Mouse (Mus musculus): ENCODE measurements around the gene Spata5.
A peak's percentile ranks its signal among the peaks of the same experiment; 100 is the strongest.
"Not testable (repeated sequence)": the region's sequence is repeated elsewhere in the genome, so short reads cannot be mapped to it uniquely, and the experiment has no call there.

Gene Spata5

DNA sequence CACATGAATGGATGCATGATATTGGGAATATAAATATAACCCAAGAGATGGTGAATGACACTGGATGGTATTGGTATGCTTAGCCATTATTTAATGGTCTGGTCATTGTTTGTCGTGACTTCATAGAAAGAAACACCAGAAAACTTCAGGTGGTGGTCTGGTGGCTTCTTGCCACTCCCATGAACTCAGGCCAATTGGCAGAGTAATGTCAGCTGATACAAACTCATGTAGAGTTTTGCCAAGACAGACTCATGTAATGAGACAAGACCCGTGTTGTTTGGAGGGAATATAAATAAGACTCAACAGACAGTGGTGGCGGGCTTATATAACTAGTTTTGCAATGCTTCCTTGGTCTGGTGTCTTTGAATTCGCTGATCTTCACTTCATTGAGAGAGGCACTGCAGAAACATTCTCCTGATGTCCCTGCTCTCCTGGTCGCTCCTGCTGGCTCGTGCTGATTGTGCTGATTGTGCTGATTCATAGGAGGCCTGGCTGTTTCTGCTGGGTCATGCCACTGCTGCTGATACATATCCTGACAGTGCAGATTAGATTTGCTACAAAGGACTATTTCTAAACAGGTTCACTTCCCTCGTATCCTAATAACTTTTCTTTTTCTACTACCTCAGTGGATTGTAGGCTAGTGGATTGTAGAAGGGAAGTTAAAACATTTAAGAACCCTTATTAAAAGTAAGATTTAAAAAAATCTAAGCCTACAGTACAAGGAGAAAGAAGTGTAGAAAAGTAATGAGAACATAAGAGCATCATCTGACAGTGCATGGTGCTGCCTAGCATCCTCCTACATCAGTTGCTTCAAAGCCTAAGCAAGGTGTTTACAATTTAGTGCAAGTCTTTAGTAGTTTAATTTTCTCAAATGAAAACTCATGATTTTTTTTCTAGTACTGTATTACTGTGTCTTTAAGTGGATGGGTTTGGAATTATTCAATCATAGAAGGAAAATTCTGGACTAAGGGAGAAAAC, 90.6 kb downstream of the Spata5 start:
- DNase-seq (ENCODE audit: low spot score in 2 of 2) = no peak

DNA sequence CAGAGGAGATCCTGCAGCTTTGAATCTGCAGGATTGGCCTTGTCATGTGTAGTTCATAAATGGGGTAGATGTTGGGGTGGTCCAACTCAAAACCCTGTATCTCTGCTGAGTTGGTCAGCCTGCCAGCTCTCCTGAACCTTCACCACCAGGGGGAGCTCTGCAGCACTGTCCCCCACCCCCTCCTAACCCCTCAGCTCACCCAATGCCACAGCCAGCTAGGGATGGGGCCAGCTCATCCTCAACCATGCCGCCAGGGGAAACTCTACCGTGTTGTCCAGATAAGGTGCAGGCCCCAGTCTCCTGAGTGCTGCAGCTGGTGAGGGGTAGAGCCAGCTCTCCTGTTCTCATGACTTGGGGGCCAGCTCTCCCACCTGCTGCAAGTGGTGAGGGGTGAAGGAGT, 95.8 kb downstream of the Spata5 start:
- DNase-seq (ENCODE audit: low spot score in 2 of 2) = peak; percentile 12 to 13

DNA sequence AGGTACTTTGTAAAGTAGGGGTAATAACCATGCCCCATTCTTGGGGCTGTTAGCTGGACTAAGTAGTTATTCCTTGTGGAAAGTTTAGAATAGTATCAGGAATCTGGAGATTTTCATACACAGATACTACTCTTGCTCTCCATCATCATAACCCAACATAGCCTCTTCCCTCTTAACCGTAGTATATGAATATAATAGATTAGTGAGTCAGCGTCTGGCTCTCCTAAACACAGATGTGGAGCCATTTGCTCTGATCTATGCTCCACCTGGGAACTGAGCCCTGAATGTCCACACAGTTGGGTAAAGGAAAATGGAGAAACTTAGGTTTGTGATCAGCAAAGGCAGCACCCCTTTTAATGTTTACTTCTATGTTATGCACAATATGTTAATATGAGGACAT, 96.7 kb downstream of the Spata5 start:
- DNase-seq (ENCODE audit: low spot score in 2 of 2) = no peak

DNA sequence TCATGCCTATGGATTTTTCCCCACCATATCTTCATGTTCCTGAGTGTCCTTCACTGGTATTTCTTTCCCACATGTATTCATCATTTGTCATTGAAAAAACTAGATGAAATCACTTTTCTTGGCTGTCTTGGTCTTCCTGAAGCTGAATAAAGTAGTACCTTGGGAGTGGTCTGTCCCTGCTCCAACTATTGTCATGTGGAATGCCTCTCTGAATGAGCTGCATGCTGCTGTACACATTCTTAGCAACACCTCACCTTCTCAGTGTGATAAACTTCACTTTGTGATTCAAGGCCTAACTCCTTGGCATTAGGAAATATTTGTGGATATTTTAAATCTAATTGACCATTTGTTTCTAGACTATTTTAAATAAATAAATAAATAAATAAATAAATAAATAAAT, 98.9 kb downstream of the Spata5 start:
- DNase-seq (ENCODE audit: low spot score in 2 of 2) = no peak

DNA sequence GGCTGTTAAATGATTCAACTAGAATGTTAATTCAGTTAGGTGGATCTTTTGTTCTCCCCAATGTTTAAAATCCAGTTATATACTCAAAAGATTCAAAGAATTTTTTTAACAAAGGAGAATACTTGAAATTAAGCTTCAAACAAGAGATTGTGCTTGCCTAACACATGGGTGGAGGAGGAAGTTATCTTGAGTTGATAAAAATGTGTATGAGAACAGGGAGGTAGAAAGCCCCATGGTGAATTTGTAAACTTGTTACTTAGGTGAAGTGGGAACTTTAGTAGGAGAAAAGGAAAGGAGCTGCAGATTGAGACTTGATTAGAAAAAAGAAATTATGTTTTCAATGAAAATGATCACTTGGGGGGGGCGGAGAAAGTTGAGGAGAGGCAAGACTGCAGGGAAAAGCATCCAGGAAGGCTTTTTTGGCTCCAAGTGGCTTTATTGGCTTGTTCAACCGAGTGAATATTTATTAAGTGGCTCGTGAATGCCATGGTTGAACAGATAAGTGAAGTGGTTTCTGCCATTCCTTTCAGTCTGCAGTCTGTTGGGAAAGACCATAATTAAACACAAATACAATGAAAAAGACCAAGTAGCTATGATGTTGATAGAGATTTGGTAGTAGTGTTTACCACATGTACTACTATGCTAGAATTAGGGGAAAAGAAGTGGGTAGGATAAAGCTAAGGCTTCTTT, 100.8 kb downstream of the Spata5 start:
- DNase-seq (ENCODE audit: low spot score in 2 of 2) = no peak

DNA sequence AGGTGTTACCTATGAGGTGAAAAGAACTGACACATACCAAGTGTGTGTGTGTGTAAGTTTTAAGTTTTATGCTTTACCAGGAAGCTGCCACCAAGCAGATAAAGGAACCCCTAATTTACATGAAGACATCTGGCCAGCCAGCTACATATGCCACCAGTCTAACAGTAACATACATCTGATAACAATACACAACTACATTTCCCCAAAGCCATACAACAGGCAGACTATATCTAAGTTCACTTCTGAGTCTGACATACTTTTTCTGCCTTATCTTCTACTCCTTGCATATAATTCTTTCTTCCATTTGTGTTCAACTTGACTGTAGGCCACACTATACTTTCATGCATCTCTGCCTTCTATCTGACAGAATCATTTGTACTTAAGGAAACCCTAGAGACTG, 112.4 kb downstream of the Spata5 start:
- no peak for DNase-seq (ENCODE audit: low spot score in 2 of 2)

DNA sequence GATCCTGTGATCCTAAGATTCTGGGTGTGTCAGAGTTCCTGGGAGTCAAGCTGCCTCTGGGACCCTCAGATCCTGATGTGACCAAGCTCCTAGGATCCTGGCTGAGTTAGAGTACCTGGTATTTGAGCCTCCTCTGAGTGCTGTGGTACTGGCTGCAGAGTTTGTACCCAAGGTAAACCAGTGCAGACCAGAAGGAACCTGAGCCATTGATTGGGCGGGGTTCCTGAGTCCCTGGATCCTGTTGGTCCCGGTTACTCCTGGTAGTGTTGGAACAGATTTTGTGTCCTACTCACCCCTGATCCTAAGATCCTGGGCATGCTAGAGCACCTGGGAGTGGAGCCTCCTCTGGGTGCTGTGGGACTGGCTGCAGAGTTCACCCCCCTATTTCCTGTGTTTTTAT, 121.0 kb downstream of the Spata5 start:
- DNase-seq (ENCODE audit: low spot score in 2 of 2) = not testable (repeated sequence)

DNA sequence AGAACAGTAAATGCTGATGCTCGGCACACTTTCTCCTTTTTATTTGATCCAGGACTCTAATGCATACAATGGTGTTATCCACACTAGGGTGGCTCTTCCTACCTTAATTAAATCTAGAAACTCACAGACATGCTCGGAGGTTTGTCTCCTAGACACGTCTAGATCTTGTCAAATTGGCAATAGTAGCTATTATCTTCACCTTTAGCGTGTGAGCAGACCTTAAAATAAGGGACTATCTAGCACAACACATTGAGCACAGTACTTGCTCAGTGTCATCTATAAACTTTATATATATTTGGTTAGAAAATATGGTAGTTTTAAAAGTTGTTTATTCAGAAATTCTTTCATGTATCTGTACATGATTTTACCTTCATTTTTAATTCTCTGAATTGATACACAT, 126.7 kb downstream of the Spata5 start:
- DNase-seq (ENCODE audit: low spot score in 2 of 2) = no peak

DNA sequence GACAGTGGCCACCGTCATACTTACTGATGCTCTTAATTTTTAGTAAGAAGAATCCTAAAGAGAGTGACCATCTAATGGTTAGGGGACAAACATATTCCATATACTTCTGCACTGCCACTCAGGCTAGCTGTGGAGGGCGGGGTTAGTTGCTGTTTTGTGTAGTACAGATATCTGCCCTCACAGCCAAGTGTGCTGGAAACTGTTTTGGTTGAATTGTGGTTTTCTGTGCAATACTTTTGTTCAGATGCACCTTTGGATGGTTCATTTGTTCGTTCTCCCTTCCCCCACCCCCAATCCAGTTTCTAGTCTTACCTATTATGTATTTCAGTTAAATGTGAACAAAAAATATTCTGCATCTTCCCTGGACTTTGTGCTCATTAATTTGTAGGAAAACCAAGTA, 130.5 kb downstream of the Spata5 start:
- no peak for DNase-seq (ENCODE audit: low spot score in 2 of 2)

DNA sequence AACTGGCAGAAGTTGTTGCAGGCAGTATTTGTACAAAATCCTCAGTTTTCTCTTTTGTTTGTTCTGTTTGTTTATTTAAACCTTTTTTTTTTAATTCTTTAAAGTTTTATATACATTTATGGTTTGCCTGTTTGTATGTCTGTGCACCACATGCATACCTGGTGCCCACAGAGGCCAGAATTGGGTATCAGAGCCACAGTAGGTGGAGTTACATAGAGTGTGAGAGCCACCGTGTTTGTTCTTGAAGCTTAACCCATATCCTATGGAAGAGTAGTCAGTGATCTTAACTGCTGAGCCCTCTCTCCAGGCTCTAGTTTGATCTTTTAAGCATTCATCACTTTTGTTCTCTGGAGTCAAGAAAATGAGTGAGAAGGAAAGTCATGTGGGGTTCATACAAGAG, 130.9 kb downstream of the Spata5 start:
- DNase-seq (ENCODE audit: low spot score in 2 of 2) = no peak

DNA sequence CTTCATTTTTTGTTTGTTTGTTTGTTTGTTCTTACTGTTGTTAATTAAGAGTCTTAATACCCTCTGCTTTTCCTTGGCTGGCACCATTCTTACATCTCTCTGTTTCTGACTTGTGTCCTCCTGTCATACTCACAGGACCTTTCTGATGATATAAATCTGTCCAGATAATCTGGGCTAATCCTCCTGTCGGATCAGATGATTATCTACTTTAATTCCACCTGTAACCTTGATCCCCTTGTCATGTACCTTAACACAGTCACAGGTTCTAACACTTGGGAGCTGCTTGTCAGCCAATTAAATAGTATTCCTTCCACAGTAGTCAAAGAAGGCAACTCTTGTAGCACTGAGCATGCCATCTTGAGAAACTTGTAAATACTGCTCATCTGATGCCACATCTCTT, 131.8 kb downstream of the Spata5 start:
- no peak for DNase-seq (ENCODE audit: low spot score in 2 of 2)

DNA sequence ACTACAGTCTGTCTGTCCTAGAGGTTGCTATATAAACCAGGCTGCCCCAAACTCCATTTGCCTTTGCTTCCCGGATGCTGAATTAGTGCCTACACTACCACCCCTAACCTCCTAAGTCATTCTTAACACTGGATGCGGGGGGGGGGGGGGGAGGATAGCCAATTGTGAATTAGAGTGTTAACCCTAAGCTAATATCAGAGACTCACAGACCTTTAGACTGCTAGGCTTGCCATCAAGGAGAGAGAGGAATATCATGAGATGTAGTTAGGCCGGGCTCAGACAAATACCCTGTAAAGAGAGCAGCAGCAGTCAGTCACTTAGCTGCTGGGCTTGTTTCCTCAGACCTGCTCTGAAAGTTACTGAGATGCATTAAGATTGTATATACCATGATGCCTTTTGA, 132.5 kb downstream of the Spata5 start:
- DNase-seq (ENCODE audit: low spot score in 2 of 2) = no peak

DNA sequence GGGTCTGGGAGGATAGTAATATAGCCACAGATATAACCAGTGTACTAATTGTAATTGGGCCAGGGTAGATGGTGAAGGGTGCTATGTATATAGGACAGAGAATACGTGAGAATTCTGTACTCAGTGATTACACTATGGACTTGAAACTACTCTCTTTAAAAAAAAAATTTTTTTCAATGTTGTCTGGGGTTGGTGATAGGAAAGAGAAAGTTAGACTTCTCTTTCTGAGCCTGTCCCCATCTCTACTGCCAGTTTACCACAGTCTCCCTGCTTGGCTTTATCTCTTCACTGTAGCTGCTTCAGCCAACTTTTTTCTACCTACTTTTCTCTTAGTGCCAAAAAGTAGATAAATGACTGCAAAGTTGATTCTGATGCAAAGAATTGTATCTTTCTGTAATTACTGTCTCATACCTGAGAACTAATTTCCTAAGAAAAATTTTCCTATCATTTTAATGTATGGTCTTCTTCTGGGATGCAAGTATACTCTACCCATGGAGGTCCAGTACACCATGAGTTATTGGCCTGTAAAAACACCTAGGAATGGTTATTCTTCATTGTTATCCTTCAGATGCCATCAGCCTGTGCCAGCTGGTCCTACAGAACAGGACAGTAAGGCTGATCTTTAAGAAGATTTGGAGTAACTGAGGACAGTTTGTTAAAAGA, 133.8 kb downstream of the Spata5 start:
- DNase-seq (ENCODE audit: low spot score in 2 of 2) = no peak

DNA sequence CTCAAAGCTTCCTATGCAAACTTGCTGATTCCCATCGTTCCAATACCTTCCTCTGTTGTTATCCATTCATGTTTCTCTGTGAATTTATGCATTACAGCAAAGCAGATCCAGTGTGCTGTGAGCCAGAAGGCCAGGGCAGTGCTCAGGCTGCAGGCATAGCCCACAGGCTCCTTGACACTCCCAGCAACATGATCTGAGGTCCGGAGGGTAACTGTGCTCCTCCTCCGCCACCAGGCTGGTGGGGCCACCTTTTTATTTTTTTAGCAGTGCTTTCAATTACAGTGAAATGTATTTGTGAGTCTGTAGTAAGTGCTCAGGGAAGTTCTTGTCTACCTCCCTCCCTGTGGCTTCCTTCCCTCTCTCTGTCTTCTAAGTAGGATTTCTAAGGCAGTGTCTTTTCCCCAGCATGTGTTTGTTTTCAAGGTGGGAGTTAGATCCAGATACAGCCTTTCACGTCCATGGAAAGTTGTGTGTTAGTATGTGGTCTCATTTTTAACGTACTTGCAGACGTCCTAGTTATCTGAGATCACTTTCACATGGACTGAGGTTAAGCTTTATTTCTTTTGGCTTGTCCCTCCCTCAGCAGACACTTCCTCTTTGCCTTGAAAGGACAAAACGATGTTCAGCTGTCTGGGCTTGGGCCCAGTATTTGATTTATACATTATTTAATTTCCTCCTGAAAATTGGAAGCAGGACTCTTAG, 136.9 kb downstream of the Spata5 start:
- DNase-seq (ENCODE audit: low spot score in 2 of 2) = peak; percentile 14 to 22

DNA sequence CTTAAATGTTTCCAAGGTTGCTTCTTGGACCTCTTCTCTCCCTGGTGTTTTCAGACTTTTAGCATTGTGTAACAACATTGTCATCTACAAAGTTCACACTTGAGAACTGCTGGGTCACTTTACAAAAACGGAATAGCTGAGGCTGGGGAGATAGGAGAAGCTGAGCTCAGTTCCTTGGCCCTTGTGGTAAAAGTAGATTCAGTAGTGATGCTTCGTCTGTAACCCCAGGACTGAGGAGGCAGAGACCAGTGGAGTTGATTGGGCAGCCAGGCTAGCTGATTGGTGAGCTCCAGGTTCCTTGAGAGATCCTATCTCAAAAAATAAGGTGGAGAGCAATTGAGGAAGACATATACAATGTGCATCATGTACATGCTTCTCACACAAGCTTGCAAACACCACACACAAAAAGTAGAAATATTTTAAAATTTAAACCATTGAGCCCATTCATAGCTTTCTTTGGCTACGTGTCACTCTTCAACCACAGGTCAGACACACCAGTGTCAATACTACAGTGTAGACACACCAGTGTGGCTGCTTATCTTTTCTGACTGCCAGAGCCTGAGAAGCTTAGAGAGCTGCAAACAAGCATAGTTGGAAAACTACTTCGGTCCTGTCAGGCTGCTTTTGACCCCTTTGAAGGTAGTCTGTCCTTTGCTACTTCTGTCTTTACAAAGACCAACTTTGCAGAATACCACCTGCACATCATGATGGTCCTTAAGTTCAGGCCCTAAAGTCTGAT, 138.2 kb downstream of the Spata5 start:
- no peak for DNase-seq (ENCODE audit: low spot score in 2 of 2)

DNA sequence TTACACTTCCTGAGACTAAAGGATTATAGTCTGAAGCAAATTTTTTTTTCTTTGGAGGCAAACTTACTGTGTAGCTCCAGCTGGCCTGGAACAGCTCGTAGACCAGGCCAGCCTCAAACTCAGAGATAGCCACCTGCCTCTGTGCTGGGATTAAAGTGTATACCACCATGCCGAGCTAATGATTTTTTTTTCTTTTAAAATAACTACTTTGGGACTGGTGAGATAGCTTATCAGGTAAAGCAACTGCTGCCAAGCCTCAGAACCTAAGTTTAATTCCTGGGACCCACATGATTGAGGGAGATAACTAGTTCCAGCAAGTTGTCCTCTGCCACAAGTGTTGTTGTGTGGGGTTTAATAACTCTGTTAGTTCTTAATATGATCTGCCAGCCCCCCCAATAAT, 139.6 kb downstream of the Spata5 start:
- DNase-seq (ENCODE audit: low spot score in 2 of 2) = no peak

DNA sequence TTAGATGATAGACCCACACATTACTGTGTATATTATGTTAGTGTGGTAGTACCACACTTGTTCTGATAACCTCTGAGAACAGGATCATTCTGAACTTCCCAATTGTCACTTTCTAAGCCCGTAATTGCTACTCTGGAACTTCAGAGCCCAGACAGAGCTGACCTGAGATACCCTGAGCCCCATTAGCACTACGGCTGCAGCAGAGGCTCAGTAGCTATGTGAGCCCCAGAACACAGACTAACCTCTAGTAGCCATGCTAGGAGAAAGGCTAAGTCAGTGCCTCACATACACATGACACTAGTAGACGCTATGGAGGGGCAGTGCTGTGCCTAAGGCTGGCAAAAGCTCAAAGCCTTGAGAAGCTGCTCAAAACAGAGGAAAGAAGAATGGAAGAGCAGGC, 141.8 kb downstream of the Spata5 start:
- no peak for DNase-seq (ENCODE audit: low spot score in 2 of 2)

DNA sequence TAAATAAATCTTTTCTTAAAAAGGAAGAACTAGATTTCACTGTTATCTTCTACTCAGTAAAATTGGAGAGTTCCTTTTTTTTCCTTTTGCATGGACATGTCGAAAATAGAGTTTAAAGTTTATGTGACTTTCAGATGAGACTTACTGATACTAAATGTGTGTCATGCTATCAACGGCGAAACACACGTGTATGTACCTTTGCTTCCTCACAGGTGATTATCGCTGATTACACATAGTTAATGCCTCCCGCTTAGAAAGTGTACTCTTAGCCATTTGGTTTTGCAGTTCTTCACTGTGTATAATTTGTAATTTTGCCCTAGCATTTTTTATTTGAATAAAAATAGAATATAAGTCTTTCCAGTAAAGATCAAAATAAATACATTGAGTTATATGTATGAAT, 146.4 kb downstream of the Spata5 start:
- no peak for DNase-seq (ENCODE audit: low spot score in 2 of 2)

DNA sequence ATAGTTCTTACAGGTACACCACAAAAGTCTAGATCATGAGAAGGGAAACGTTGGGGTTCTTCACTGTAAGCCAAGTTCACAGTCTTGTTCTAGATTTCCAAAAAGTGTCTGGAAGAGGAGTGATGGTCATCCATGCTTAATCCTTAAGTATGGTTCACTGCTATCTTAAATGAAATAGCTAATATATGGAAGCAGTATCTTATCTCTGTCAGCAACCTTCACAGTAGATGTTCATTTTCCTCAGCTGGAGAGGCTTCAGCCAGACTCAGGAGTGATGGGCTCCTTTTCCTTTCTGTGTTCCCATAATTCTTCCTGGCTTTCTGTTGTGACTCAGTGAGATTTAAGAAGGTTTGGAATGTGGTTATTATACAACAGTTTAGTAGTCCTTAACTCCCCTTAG, 147.8 kb downstream of the Spata5 start:
- DNase-seq (ENCODE audit: low spot score in 2 of 2) = no peak

DNA sequence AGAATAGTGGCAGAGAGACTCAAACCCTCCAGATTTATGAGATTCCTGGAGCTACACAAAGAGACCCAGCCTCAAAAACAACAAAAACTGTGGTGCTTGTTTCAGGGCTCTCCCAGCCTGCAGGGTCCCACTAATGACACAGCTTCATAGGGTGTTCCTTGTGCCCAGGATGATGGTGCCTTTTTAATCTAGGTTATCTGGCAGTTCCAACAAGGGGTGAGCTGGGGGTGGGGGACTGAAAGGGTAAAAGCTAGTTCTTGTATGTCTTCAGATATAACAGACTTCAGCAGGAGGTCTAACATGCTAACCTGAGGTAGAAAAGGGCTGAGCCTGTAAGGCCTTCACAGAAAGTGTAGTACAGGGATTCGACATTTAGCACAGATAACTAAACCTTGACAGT, 149.1 kb downstream of the Spata5 start:
- DNase-seq (ENCODE audit: low spot score in 2 of 2) = no peak

Data from heart, adult 9 months (tissue).